Mouse (Mus musculus) ovary, adult 18-20 months (tissue): ENCODE data around the gene Adgrv1.

ENCODE experiments used
- DNase-seq: peaks from one replicate; pipeline ENCODE4 v3.0.0; 2022; ENCODE audit warnings: low spot score, mixed read lengths

Adgrv1 gene

DNA sequence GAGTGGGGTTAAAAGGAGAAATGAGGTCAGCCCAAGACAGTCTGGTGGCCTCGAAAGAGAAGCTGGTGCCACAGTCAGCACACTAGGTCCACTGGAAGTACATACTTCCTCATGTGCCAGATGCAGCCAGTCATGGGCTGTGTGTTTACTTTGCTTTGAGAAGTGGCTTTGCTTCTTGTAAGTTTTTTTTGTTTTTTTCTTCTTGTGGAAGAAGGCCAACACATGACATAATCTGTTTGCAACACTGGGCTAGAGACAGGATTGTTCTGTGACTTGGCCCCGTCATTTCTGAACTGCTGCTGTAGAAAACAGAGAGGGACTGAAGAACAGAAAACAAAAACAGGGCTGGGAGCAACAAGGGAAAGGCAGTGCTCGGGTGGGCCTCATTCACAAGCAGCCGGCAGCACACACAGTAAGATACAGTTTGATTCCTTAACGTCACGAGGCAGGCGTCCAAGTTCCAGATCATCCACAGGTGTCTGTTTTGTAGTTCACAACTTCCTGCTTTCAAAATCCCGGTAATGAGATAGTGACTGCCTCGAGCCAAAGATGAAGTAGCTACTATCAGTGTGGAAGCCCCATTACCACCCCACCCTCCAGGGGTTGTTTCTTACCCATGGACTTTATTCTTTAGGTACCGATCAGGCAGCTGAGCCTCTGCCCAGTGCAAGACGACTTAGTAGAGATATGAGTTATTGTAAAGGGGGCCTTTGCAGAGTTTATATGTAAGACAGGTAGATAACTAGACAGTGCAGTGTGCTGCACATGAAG is 496.1 kb downstream of the Adgrv1 start:
- DNase-seq = peak; percentile 26

- no peak for DNase-seq
Observed at GRCm38 (mm10) chr13:81135953-81136352, 497.0 kb downstream of the Adgrv1 start.

- no peak for DNase-seq
Observed at GRCm38 (mm10) chr13:81134412-81134811, 498.5 kb downstream of the Adgrv1 start.

DNA sequence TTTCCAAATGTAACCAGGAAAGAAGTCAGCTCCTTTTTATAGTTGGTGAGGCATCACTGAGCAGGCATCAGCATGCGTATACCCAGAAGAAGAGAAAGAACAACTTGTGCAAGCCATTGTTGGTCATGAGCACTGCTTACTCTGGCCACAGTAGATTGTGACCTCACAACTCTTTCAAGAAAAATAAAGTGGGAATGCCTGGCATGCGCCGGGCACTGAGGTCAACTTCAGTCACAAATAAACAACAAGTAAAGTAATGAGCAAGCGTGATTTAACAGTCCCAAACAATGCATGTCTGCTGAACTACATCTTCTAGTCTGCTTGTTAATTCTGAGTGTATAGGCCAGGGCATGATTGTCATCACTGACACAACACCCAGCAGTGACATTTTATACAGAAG is 499.6 kb downstream of the Adgrv1 start:
- no peak for DNase-seq

DNA sequence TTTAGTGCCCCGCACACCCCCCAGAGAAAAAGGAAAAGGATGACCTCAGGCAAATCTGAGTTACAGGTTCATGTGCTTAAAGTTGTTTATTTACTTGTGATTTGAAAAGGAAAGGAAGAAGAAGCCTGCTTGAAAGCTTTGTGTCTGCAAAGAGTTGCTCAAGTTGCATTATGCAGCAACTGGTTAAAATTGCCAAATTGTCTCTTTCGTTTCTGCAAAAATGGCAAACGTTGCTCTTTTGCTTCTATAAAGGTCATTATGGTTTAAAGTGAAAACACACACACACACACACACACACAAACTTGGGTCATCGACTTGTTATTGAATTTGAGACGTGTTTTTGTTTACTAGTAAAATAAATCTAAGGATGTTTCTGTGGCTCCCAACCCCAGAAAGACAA is 500.3 kb downstream of the Adgrv1 start:
- DNase-seq = no peak

DNA sequence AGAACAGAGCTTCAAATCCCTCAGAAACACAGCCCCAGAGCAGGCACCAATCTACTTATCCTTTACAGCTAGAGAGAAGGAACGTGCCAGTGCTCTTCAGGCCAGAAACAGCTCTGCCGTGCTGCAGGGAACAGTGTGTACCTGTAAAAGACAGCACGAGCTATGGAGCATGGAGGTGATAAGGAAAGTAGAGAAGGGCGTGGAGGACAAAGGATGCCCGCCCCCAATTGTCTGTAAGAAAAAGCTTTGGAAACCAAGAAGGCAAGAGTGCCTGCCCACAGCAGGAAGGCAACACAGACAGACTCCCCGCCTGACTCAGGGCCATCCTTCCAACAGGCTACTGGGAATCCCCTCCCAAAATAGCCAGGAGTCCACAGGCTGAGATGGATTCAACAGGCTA is 501.1 kb downstream of the Adgrv1 start:
- DNase-seq = no peak

DNA sequence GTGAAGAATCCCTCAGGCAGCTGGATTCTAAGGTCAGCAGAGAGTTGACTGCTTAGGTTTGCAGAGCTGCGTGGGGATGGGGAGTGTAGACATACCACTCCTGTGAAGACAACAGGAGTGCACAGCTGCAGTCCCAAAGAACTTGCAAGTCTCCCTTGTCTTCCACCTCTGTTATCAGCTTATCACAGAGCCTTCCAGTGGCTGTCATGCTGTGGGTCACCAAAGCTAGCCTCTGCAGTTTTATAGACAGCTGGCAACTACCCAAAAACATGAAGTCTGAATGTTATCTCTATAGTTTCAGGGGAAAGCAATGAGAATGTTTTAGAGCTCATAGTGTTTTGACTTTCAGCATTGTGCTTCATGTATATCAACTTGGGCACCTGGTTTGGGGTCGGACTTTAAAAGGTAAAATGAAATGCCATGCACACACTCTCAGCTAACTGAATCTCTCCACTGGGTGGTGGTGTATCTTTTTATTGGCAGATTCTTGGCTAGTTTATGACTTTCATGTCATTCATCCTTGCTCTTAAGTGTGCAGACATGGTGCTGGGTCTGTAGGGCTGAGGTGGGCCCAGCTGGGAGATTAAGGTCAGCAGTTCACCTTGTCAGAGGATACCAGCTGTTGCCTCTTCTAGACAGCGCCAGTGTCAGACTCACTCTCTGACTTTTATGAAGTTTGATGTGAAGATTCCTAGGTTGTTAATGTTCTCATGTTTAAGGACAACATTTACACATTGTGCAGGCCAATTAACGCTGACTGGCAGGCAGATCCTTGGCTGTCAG is 502.0 kb downstream of the Adgrv1 start:
- no peak for DNase-seq

GRCm38 (mm10) chr13:81125846-81126245 is 507.1 kb downstream of the Adgrv1 start:
- no peak for DNase-seq

DNA sequence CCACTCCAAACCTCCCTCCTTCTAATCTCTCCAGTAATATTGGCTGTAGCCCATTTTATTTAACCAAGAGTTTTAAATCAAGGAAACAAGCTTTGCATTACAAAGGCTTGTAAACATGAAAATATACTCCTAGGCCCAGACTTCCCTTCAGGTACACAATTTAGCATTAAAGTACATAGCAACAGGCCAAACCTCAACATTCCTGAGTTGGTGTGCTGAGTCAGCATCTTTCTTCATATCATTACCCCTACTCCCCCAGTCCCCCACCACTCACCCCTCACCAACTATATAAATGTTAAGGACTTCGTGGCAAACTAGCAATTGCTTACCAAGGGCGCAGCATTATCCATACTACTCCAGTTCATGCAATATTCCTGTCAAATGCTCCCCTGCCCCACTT is 510.7 kb downstream of the Adgrv1 start:
- no peak for DNase-seq

- DNase-seq = no peak
Observed at GRCm38 (mm10) chr13:81110479-81110878, 522.5 kb downstream of the Adgrv1 start.

- no peak for DNase-seq
Observed at GRCm38 (mm10) chr13:81109676-81110075, 523.3 kb downstream of the Adgrv1 start.

DNA sequence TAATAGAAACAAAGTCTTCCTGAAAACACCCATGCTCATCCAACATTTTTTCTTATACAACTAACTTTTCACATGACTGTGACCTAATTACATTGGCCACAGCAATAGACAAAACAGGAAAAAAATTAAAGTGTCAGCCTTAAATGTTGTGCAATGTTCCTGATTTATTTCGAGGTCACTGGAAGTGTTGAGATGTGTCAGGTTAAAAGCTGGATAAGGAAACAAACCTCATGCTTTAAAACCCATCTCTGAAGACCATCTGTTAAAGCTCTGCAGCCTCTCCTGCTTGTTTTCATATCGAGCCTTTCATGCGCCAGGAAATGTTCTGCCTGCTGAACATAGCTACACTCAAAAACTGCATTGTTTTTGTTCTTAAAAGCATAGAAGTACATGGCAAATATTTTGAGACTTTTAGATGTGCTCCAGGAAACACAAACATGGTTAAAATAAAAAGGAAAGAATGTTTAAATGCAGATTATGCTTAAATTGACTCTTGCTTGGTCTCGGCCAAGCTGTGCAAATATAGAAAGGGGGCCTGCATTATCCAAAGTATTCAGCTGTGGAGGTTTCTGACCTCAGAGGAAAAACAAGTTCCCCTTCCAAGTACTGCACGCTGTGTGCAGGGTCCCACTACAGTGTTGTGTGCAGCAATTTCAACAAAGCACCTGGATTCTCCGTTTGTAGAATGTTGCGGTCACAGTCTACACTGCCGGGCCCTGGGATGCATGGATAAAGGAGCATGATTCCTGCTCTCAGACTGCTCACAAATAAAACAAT is 524.2 kb downstream of the Adgrv1 start:
- DNase-seq = peak; percentile 3

DNA sequence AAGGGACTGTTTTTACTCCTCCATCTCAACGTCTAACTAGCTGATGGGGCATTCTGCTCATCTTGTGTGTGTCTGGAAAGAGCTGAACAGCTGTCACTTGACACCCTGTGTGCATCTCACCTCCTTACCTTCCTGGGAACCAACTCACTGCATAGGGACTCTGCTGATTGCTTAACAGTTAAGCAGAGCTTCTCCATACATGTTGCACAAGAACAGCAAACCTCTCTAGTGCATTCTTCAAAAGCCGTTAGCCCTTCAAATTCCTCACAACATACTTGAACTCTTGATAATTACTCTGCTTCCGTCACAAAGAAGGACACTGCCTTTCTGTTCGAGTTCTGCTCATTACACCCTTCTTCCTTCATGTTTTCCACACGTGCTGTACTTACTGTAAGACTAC is 525.5 kb downstream of the Adgrv1 start:
- no peak for DNase-seq

DNA sequence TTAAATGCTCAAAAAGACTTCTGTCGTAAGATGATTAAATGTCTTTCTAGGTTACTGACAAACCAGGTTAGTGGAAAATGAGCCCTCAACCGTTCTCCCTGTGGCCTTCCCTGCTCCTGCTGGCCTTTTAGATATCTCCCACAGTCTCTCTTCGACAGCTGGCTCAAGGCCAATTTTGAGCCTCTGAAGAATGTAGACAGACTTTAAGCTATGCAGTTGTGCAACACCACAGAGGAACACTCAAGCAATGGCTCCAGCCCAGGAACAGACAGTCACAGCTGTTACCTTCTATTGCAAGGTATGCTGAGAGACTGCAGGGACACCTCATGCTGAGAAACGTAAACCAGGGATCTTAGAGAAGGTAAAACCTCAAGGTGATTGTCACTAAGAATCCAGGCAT is 529.2 kb downstream of the Adgrv1 start:
- DNase-seq = peak; percentile 30

DNA sequence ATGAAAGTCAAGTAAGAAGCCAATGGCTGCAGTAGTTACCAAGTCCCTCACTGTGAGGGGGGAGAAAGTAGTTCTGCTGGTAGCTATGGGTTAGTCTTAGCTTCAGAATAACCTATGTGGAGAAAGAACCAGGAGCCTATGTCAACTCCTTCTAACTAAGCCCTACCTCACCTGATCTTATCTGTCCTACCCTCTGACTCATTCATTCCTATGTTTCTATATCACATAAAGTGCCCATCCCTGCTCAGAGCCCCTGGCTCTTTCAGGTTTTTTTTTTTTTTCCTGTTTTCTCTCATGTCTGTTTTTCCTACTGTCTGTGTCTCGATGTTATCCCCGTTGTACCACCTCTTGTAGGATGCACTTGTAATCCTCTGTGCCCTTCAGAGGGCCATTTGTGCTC is 536.5 kb downstream of the Adgrv1 start:
- no peak for DNase-seq

- no peak for DNase-seq
Observed at GRCm38 (mm10) chr13:81094513-81094912, 538.4 kb downstream of the Adgrv1 start.

- DNase-seq = no peak
Observed at GRCm38 (mm10) chr13:81090051-81090836, 542.7 kb downstream of the Adgrv1 start.

- no peak for DNase-seq
Observed at GRCm38 (mm10) chr13:81086969-81087682, 545.8 kb downstream of the Adgrv1 start.

GRCm38 (mm10) chr13:81072214-81072613 is 560.7 kb downstream of the Adgrv1 start:
- no peak for DNase-seq

DNA sequence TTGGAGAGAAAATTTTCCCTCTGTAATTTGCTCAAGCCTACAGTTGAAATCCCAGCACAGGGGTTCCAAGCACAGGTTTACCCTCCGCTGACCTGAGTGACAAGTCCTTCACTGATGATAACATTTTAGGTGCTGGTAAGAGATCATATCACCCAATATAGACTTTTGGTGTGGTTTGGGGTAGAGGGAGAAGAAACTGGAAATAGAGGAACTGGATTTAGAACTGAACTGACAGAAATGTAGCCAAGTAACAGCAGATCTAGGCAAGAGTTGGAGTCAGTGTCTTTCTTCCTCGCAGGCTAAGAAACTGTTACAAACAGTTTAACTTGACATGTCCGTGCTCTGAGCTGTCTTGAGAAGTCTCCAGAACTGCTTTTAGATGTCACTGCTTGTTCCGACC is 581.5 kb downstream of the Adgrv1 start:
- no peak for DNase-seq

GRCm38 (mm10) chr13:81050911-81051310 is 582.0 kb downstream of the Adgrv1 start:
- DNase-seq = no peak
